Mouse (Mus musculus): ENCODE data around the gene Ccl4.

Ccl4 gene

DNA sequence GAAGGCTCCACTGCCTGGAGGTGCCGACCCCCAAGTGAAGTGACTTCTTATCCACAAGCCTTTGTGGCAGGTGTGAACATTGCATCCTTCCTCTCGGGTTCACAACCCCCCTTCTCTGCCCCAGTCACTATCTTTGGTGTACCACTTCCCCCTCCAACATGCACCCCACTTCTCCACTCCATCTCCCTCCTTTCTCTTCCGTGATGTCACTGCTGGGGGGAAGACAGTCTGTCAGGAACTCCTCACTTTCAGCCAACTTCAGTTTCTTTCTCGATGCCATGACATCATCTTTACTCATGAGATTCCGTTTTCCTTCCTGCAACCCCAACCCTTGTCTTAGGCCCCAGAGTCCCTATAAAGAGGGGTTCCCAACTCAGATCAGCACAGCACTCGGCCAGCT is at the start of gene Ccl4:
Gene Ccl4, plus strand, starts transcription at position 381 of the 400 bp plus-strand sequence.
- DNase-seq (ENCODE audit: low read depth, low spot score): no peak

GRCm38 (mm10) chr11:83616586-83616985 is 45.8 kb upstream of the Ccl4 start:
- DNase-seq (ENCODE audit: low read depth, low spot score): no peak

GRCm38 (mm10) chr11:83618238-83618637 is 44.1 kb upstream of the Ccl4 start:
- DNase-seq (ENCODE audit: low read depth, low spot score): no peak

- DNase-seq (ENCODE audit: low read depth, low spot score): no peak
Observed at GRCm38 (mm10) chr11:83619037-83619436, 43.3 kb upstream of the Ccl4 start.

DNA sequence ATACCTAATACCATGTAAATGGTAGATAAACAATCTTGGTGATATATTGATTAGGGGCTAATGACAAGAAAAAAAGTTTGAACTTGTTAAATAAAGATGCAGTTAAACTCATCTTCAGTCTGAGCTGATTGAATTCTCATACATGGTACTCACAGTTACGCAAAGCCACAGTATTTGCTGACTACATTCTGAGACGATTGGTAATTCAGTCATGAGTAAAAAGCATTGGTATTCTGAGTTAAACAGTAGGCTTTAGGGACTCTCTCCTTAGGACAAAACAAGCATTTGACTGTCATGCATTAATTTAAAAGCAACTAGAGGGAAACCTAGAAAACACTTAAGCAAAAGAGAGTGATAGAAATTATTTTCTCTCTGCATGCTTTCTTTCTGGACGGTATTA is 38.8 kb upstream of the Ccl4 start:
- no peak for DNase-seq (ENCODE audit: low read depth, low spot score)

DNA sequence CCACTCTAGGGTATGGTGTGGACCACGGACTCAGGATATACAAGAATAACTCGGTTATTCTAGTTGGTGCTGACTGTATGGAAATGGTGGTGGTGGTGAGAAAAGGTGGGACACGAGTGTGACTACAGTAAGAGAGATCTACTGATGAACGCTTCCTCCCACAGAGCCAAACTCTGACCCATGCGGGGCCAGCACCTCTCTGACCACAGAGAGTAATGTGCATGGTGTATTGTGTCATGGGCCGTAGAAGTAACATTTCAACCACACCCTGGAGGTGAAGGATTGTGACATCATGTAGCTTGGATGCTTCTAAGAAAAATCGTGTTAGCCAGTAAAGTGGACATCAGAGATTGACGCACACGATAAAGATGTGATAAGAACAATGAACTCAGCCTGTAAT is 33.6 kb upstream of the Ccl4 start:
- no peak for DNase-seq (ENCODE audit: low read depth, low spot score)

DNA sequence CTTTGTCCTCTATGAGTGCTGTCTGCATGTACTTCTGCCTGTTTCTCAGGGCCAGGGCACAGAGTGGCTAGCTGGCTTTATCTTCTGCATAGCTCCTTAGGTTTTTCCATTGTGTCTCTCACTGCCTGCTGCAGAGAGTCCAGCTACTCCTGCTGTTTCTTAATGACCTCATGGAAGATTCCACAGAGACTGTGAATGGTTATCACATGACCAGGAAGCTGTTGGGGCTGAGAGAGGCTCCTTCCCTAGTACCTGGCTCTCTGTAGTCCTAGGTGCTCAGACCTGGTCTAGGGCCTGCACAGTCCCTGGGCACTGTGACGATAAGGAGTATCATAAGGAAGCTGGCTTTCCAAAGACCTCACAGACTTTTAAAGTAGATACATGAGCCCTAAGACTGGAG is 31.8 kb upstream of the Ccl4 start:
- DNase-seq (ENCODE audit: low read depth, low spot score): no peak

GRCm38 (mm10) chr11:83631065-83631464 is 31.3 kb upstream of the Ccl4 start:
- DNase-seq (ENCODE audit: low read depth, low spot score): no peak

- DNase-seq (ENCODE audit: low read depth, low spot score): no peak
Observed at GRCm38 (mm10) chr11:83632744-83633143, 29.6 kb upstream of the Ccl4 start.

GRCm38 (mm10) chr11:83634425-83634824 is 28.0 kb upstream of the Ccl4 start:
- no peak for DNase-seq (ENCODE audit: low read depth, low spot score)

- no peak for DNase-seq (ENCODE audit: low read depth, low spot score)
Observed at GRCm38 (mm10) chr11:83634898-83635297, 27.5 kb upstream of the Ccl4 start.

GRCm38 (mm10) chr11:83636742-83637235 is 25.6 kb upstream of the Ccl4 start:
- DNase-seq (ENCODE audit: low read depth, low spot score): no peak

GRCm38 (mm10) chr11:83638934-83639333 is 23.4 kb upstream of the Ccl4 start:
- DNase-seq (ENCODE audit: low read depth, low spot score): no peak

GRCm38 (mm10) chr11:83639533-83639932 is 22.9 kb upstream of the Ccl4 start:
- DNase-seq (ENCODE audit: low read depth, low spot score): no peak

- no peak for DNase-seq (ENCODE audit: low read depth, low spot score)
Observed at GRCm38 (mm10) chr11:83640141-83640540, 22.2 kb upstream of the Ccl4 start.

DNA sequence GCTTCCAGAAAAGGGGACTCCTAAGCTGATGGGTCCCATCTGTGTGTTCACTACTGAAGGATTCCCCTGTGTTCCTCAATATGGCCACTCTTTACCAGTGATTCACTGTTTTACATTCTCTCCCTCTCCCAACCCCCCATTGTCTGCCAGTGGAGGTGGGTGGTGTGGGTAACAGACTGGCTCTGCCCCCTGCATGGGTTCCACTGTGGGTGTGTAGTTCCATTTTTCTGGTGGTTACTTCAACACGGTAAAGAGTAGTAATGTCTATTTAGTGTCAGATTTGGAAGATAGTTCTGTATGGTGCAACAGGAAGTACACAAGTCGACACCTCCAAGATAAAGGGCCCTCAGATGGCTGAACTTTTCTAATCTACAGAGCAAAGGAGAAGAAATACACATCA is 21.2 kb upstream of the Ccl4 start:
- no peak for DNase-seq (ENCODE audit: low read depth, low spot score)

- no peak for DNase-seq (ENCODE audit: low read depth, low spot score)
Observed at GRCm38 (mm10) chr11:83645521-83645920, 16.9 kb upstream of the Ccl4 start, which contains the start of gene Rpl9-ps1. TSS of gene Rpl9-ps1 (minus strand) at chr11:83645621.

DNA sequence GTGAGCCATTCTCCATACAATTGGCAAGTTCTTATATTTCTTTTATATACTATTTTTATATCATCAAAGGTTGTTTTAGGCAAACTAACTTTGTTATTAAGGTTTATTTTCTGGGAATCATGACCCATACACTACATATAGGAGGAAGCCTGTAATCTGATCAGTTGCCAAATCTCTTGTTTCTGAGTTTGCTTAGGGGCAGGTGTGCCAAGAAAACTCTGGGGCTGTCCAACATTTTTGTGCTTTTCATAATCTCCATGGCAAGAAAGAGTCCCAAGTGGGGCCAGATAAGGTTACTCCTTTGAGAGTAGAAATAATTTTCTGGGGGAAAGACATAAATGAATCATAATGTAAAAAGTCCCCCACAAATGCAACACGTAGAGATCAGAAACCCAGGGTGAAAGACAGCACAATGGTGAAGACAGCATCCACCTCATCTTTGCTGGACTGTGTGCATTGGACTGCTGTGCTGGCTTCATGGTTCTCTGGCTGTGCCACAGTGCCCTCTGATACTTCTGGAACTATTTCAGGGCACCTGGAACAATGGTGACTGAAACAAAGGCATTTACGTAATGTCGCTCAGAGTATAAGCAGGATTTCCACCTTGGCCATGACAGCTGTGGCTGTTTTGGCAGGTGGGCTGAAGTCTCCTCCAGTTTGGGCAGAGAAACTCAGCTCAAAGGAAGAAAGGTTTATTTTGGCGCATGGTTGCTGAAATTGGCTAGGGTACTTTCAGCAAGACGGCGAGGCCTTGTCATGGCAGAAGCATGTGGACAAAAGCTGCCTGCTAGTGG is 15.8 kb upstream of the Ccl4 start:
- no peak for DNase-seq (ENCODE audit: low read depth, low spot score)

- no peak for DNase-seq (ENCODE audit: low read depth, low spot score)
Observed at GRCm38 (mm10) chr11:83649305-83649841, 13.0 kb upstream of the Ccl4 start, which contains the start of gene Ccl3. TSS of gene Ccl3 (minus strand) at chr11:83649355.

DNA sequence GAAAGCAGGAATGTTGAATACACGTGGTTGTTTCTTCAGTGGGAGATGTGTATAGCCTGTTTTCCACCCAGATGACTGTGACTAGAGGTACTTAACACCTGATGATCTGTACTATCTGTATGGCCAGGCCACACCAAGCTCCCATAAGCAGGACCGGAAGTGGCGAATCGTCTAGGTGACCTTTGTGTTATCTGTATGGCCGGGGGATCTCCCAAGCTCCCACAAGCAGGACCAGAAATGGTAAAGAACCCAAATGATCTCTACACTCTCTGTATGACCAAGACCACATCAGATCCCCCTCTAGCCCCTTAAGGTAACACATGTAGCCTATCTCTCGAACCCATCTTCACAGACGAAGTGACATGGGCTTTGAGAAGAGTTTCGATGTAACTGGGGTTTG is 7.8 kb upstream of the Ccl4 start:
- no peak for DNase-seq (ENCODE audit: low read depth, low spot score)

DNA sequence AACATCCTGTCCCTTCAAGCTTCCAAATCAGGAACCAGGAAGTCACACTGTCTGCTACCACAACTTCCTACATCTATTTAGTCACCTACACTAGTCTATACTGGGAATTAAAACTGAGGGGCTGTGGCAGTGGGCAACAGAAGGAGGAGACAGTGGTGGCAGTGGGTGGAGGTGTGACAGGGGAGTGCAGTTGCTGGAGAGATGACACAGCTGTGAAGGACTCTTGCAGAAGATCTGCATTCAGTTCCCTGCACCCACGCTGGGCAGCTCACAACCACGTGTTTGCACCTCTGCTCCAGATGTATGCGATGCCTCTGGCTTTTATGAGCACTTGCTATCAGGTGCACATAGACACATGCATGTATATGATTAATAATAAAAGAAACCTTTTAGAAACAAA is 4.9 kb upstream of the Ccl4 start:
- no peak for DNase-seq (ENCODE audit: low read depth, low spot score)

GRCm38 (mm10) chr11:83658797-83659196 is 3.6 kb upstream of the Ccl4 start:
- no peak for DNase-seq (ENCODE audit: low read depth, low spot score)

DNA sequence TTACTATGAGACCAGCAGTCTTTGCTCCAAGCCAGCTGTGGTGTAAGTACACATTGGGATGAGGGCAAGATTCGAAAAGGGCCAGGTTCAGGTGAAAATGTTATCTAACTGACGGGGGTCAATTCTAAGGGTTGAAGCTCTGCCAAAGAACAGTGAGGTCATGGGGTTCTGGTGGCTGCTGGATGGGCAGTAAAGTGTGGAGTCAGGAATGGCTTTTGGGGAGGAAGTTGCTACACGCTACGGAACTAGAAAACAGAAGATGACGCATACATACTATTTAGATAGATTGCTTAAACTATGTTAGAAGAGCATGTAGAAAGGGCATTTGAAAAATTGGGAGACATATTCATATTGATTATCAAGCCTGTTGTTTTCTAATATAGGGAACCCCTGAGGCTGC is 1.1 kb downstream of the Ccl4 start:
- DNase-seq (ENCODE audit: low read depth, low spot score): no peak

Measured in WW6 (cell line).